Mouse (Mus musculus): ENCODE results near the gene Inha.

DNA sequence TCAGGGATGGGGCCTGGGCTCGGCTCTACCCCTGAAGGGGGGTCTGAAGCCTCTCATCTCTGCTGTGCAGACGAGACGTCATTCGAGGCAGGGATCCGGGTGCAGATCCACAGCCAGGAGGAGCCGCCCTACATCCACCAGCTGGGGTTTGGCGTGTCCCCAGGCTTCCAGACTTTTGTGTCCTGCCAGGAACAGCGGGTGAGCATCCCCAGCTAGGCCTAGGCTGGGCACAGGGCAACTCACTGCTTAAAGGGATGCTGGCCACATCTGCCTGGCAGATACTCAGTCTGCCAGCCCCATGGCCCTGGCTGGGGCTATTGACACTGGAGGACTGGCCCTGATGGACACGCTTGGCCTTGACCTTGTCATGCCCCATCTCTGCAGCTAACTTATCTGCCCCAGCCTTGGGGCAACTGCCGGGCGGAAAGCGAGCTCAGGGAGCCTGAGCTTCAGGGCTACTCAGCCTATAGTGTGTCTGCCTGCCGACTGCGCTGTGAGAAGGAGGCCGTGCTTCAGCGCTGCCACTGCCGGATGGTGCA lies 37.5 kb upstream of the Inha start:
- TF ChIP-seq MAFK (IDR thresholded peaks at IDR 0.05; ENCODE audit: insufficient read depth, low read depth, low read length), result no peak
- no peak for TF ChIP-seq ZNF384 (IDR thresholded peaks at IDR 0.05; ENCODE audit: low read depth, low read length)

Measured in ES-E14 (cell line).